Mouse (Mus musculus): ENCODE measurements around the gene Tprgl. TPM values are rescaled to one million over a fixed set of nuclear protein-coding genes. Genes with fewer than 3 reads are reported as not detected.

Gene Tprgl
- polyA plus RNA-seq, 1 experiment from 2014 or later = 203 TPM

DNA sequence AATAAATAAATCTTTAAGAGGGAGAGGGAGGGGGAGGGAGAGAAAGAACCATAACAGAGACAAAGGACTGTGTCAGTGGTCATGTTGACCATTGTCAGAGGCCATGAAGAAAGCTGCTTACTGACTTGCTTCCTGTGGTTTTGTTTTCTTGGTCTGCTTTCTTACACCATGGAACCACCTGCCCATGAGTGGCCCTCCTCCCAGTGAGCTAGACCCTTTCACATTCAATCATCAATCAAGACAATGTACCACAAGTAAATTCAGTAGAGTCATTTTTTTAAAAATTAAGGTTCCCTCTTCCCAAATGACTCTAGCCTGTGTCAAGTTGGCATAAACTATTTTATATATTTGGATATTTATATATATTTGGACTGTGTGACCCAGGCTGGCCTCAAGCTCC lies 30.5 kb downstream of the Tprgl start:
- no peaks in the 10 kb centered on the region for H3K4me1 ChIP-seq (replicated peaks; ENCODE audit: control insufficient read depth, insufficient read depth, low read length)
- H3K4me2 ChIP-seq (replicated peaks) = no peak overlapping the region
- H3K27ac ChIP-seq = no peak overlapping the region
- H3K4me3 ChIP-seq (replicated peaks; ENCODE audit: low read length) = no peak overlapping the region
- H3K27me3 ChIP-seq (ENCODE audit: control insufficient read depth, insufficient read depth, low read length) = no peaks in the 10 kb centered on the region
- H3K9ac ChIP-seq = no peak overlapping the region
- H3K36me3 ChIP-seq (replicated peaks; ENCODE audit: control insufficient read depth, insufficient read depth) = no peaks in the 10 kb centered on the region
- ATAC-seq (ENCODE audit: low FRiP score) (no peak), DNase-seq (ENCODE audit: low spot score) (no peak)
- no peaks in the 10 kb centered on the region for H3K9me3 ChIP-seq (ENCODE audit: control insufficient read depth, low read length)

DNA sequence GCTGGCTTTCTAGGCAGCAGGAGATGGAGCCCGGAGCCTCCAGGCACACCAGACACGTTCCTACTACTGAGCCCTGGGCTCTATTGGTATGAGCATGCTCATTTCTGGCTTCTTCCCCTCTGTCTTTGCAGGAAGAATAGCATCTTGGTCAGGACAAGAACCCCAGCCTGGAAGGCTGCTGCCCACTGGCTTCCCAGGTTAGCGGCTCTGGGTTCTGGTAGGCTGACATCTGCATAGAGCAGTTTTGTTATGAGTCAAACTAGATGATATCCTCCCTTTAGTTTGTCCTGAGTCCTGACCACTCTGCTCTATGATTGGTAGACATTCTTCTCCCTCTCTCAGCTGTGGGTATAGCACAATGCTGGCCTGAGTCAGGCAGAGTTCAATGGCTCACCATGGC lies 33.2 kb downstream of the Tprgl start:
- H3K36me3 ChIP-seq (replicated peaks; ENCODE audit: control insufficient read depth, insufficient read depth) = no peaks in the 10 kb centered on the region

DNA sequence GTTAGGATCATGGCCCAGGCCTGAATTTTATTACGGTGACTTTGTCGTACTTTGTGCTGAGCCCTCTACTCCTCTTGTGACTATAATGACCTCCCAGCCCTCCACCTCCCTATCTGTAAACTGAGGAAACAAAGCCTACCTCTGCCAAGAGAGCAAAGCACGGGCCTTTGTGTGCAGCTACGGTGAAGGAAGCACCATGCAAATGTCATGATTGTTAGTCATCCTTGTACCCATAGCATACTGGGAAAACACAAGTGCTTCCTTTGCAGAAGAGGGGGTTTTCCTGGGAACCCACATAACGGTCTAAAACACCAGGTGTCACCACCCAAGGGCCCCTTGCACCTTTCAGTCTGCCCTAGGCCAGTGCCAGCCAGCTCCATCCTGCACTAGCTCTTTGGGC lies 35.3 kb downstream of the Tprgl start:
- Histone ChIP-seq H3K9ac (no peak overlapping the region), H3K4me1 (replicated peaks; ENCODE audit: control insufficient read depth, insufficient read depth, low read length) (no peaks in the 10 kb centered on the region), H3K4me2 (replicated peaks) (no peak overlapping the region), H3K27me3 (ENCODE audit: control insufficient read depth, insufficient read depth, low read length) (no peaks in the 10 kb centered on the region), H3K4me3 (replicated peaks; ENCODE audit: low read length) (no peak overlapping the region), H3K9me3 (ENCODE audit: control insufficient read depth, low read length) (no peaks in the 10 kb centered on the region), H3K27ac (no peak overlapping the region), H3K36me3 (replicated peaks; ENCODE audit: control insufficient read depth, insufficient read depth) (no peaks in the 10 kb centered on the region)
- WGBS = 73% methylated on average over 5 of the region's 5 CpGs
- DNase-seq (ENCODE audit: low spot score) (no peak), ATAC-seq (ENCODE audit: low FRiP score) (no peak)

More for the DNA sequence above, 33.2 kb downstream of the Tprgl start:
- H3K4me3 ChIP-seq (replicated peaks; ENCODE audit: low read length) = no peak overlapping the region
- no peaks in the 10 kb centered on the region for H3K9me3 ChIP-seq (ENCODE audit: control insufficient read depth, low read length)
- no peak overlapping the region for H3K9ac ChIP-seq
- H3K27ac ChIP-seq = no peak overlapping the region
- 74% methylated on average over 3 of the region's 3 CpGs for WGBS
- H3K4me2 ChIP-seq (replicated peaks) = no peak overlapping the region
- no peaks in the 10 kb centered on the region for H3K4me1 ChIP-seq (replicated peaks; ENCODE audit: control insufficient read depth, insufficient read depth, low read length)
- DNase-seq (ENCODE audit: low spot score) = no peak
- ATAC-seq (ENCODE audit: low FRiP score) = no peak
- no peaks in the 10 kb centered on the region for H3K27me3 ChIP-seq (ENCODE audit: control insufficient read depth, insufficient read depth, low read length)

DNA sequence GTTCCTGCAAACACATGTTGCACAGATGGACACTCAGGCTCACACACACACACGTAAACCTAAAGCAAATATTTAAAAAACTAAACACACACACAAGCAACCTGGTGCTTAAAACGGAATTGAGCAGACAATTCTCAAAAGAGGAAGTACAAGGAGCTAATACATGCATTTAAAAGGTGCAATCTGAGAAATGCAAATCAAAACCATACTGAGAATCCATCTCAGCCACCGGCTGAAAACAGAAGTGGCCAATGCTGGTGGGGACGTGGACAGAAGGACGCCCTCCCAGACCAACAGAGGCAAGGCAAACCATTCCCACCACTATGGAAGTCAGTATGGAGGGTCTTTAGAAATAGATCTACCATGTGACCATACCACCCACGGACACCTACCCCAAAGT lies 36.9 kb downstream of the Tprgl start:
- Histone ChIP-seq H3K4me3 (replicated peaks; ENCODE audit: low read length) (no peak overlapping the region), H3K27me3 (ENCODE audit: control insufficient read depth, insufficient read depth, low read length) (no peaks in the 10 kb centered on the region), H3K27ac (no peak overlapping the region), H3K4me1 (replicated peaks; ENCODE audit: control insufficient read depth, insufficient read depth, low read length) (no peaks in the 10 kb centered on the region), H3K4me2 (replicated peaks) (no peak overlapping the region), H3K9me3 (ENCODE audit: control insufficient read depth, low read length) (no peaks in the 10 kb centered on the region), H3K9ac (no peak overlapping the region), H3K36me3 (replicated peaks; ENCODE audit: control insufficient read depth, insufficient read depth) (no peaks in the 10 kb centered on the region)
- whole genome bisulfite sequencing = 83% methylated on average over 6 of the region's 6 CpGs
- DNase-seq (ENCODE audit: low spot score) (no peak), ATAC-seq (ENCODE audit: low FRiP score) (no peak)

DNA sequence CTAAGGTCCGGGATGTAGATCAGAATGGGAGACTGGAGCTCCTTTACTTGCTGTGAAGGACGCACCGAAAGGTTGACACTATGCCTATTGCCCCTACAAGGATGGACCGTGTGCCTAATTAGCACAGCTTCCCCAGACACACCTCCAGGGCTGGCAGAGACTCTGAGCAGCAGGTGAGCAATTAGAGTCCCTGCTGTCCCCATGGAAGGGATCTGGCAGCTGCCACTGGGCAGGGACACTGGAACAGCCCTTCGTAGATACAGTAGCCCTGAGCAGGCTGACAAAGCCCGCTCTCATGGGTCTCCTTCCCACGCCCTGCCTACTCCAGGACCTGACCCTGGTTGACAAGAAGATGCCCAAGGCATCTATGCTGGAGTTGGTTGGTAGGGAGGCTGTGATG lies 38.1 kb downstream of the Tprgl start:
- ATAC-seq (ENCODE audit: low FRiP score) = no peak
- WGBS = 74% methylated on average over 7 of the region's 7 CpGs
- no peak overlapping the region for H3K4me2 ChIP-seq (replicated peaks)
- H3K4me3 ChIP-seq (replicated peaks; ENCODE audit: low read length) = no peak overlapping the region
- no peak for DNase-seq (ENCODE audit: low spot score)
- H3K27ac ChIP-seq = no peak overlapping the region
- no peaks in the 10 kb centered on the region for H3K27me3 ChIP-seq (ENCODE audit: control insufficient read depth, insufficient read depth, low read length)
- H3K9ac ChIP-seq = no peak overlapping the region
- H3K9me3 ChIP-seq (ENCODE audit: control insufficient read depth, low read length) = no peaks in the 10 kb centered on the region
- H3K36me3 ChIP-seq (replicated peaks; ENCODE audit: control insufficient read depth, insufficient read depth) = no peaks in the 10 kb centered on the region
- H3K4me1 ChIP-seq (replicated peaks; ENCODE audit: control insufficient read depth, insufficient read depth, low read length) = no peaks in the 10 kb centered on the region

DNA sequence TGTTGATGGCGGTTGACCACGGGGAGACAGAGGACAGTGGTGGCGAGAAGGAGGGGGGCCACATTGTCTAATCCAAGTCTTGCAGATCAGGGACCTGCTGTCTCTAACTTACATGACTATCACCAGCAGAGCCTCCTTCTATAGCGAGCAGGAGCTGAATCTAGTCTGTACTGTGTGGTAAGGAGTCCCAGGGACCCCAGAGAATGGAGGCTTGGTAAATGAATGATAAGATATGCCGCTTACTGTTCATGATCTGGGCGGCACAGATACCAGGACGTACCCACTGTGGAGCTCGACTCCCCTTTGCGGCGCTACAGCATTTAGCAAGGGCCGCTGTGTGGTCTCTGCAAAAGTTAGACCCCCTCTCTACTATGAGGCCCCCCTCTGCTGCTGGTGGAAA lies 38.7 kb downstream of the Tprgl start:
- DNase-seq (ENCODE audit: low spot score) = no peak

DNA sequence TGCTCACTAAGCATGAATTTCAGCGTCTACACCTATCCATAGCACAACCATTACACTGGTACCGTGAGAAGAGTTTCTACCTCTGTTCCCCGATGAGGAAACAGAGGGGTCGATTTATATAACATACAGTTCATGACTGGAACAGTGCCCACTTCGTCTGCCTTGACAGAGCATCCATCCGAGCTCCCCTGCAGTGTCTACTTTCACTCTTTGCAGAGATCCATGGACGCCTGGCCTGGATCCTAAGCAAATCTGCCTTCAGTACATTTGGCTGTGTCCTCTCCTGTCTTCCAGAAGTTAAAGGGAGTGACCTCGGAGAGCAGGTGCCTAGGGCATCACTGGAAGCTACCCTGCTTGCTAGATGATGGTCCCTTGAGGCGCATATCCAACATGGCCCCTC lies 41.3 kb downstream of the Tprgl start:
- WGBS = 83% methylated on average over 9 of the region's 9 CpGs
- no peak overlapping the region for H3K27ac ChIP-seq
- no peak for DNase-seq (ENCODE audit: low spot score)
- no peak for ATAC-seq (ENCODE audit: low FRiP score)
- H3K9ac ChIP-seq = no peak overlapping the region
- H3K4me2 ChIP-seq (replicated peaks) = no peak overlapping the region
- H3K36me3 ChIP-seq (replicated peaks; ENCODE audit: control insufficient read depth, insufficient read depth) = no peaks in the 10 kb centered on the region
- H3K9me3 ChIP-seq (ENCODE audit: control insufficient read depth, low read length) = no peaks in the 10 kb centered on the region
- no peaks in the 10 kb centered on the region for H3K4me1 ChIP-seq (replicated peaks; ENCODE audit: control insufficient read depth, insufficient read depth, low read length)
- H3K4me3 ChIP-seq (replicated peaks; ENCODE audit: low read length) = no peak overlapping the region
- H3K27me3 ChIP-seq (ENCODE audit: control insufficient read depth, insufficient read depth, low read length) = no peaks in the 10 kb centered on the region

More for the DNA sequence above, 38.7 kb downstream of the Tprgl start:
- 76% methylated on average over 11 of the region's 11 CpGs for WGBS
- H3K4me1 ChIP-seq (replicated peaks; ENCODE audit: control insufficient read depth, insufficient read depth, low read length) = no peaks in the 10 kb centered on the region
- H3K4me2 ChIP-seq (replicated peaks) = no peak overlapping the region
- H3K27ac ChIP-seq = no peak overlapping the region
- H3K27me3 ChIP-seq (ENCODE audit: control insufficient read depth, insufficient read depth, low read length) = no peaks in the 10 kb centered on the region
- H3K9ac ChIP-seq = no peak overlapping the region
- no peaks in the 10 kb centered on the region for H3K36me3 ChIP-seq (replicated peaks; ENCODE audit: control insufficient read depth, insufficient read depth)
- ATAC-seq (ENCODE audit: low FRiP score) = no peak
- no peaks in the 10 kb centered on the region for H3K9me3 ChIP-seq (ENCODE audit: control insufficient read depth, low read length)
- H3K4me3 ChIP-seq (replicated peaks; ENCODE audit: low read length) = no peak overlapping the region

DNA sequence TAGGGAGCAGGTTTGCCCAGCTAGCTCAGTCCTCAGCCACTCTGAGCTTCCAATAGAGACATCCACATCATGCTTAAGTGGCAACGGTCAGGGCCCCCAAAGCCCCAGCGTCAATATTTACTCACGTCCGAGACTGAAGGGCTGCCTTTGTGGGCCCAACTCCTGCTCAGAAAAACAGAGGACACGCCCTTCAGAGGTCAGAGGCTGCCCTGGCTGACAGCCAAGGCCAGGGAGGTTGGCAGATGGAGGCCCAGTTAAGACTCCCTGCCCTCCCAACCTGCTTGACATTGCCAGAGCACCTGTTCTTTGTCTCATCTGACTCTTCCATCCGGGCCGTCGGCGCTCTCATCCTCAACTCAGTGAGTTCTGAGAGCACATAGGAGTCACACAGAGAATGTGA lies 41.7 kb downstream of the Tprgl start:
- no peak for DNase-seq (ENCODE audit: low spot score)
- H3K4me3 ChIP-seq (replicated peaks; ENCODE audit: low read length) = no peak overlapping the region
- no peak overlapping the region for H3K4me2 ChIP-seq (replicated peaks)
- no peak for ATAC-seq (ENCODE audit: low FRiP score)
- H3K27ac ChIP-seq = no peak overlapping the region
- H3K9ac ChIP-seq = no peak overlapping the region
- H3K9me3 ChIP-seq (ENCODE audit: control insufficient read depth, low read length) = no peaks in the 10 kb centered on the region
- H3K4me1 ChIP-seq (replicated peaks; ENCODE audit: control insufficient read depth, insufficient read depth, low read length) = no peaks in the 10 kb centered on the region
- H3K36me3 ChIP-seq (replicated peaks; ENCODE audit: control insufficient read depth, insufficient read depth) = no peaks in the 10 kb centered on the region
- no peaks in the 10 kb centered on the region for H3K27me3 ChIP-seq (ENCODE audit: control insufficient read depth, insufficient read depth, low read length)
- 68% methylated on average over 9 of the region's 9 CpGs for WGBS

DNA sequence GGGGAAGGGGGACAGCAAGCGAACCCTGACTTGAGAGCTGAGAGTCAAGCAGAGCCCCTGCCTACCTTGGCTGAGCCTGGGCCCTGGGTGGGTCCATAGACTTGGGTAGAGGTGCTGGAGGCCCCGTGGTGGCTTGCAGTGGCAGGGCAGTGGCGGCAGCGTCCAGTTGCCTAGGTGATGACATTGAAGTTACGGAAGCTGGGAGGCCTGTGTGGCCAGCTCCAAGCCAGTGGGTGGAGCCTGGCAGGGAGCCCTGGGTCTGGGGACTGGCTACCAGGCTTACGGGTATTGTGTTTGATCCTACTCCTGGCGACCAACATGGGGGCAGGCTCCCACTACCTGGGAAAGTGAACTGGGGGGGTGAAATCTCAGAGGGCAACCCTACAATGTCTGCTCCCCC lies 44.0 kb downstream of the Tprgl start:
- no peak overlapping the region for H3K9ac ChIP-seq
- no peak overlapping the region for H3K4me2 ChIP-seq (replicated peaks)
- no peaks in the 10 kb centered on the region for H3K27me3 ChIP-seq (ENCODE audit: control insufficient read depth, insufficient read depth, low read length)
- no peak for DNase-seq (ENCODE audit: low spot score)
- H3K4me3 ChIP-seq (replicated peaks; ENCODE audit: low read length) = no peak overlapping the region
- no peak overlapping the region for H3K27ac ChIP-seq
- ATAC-seq (ENCODE audit: low FRiP score) = no peak
- H3K9me3 ChIP-seq (ENCODE audit: control insufficient read depth, low read length) = no peaks in the 10 kb centered on the region
- H3K36me3 ChIP-seq (replicated peaks; ENCODE audit: control insufficient read depth, insufficient read depth) = no peaks in the 10 kb centered on the region
- H3K4me1 ChIP-seq (replicated peaks; ENCODE audit: control insufficient read depth, insufficient read depth, low read length) = no peaks in the 10 kb centered on the region
- WGBS = 40% methylated on average over 7 of the region's 7 CpGs

DNA sequence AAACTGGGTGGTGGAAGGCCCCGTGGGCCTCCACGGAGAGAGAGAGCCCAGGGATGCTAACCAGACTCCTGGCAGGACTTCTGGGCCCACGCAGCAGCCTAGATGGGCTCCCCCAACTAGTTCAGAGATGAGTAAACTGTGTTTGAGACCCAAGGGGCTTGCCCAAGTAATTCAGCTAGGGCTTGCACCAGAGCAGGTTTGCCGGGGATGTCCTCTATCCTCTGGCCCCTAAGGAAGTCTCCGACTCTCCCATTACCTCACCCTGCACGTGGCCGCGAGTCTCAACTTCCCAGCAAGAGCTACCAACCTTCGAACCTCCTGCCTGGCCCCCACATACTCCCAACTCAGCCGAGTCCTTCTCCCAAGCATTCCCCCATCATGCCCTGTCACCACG lies 50.6 kb downstream of the Tprgl start:
- no peak overlapping the region for H3K9ac ChIP-seq
- H3K27ac ChIP-seq = no peak overlapping the region
- H3K9me3 ChIP-seq (ENCODE audit: control insufficient read depth, low read length) = no peaks in the 10 kb centered on the region
- no peak for DNase-seq (ENCODE audit: low spot score)
- no peak overlapping the region for H3K4me2 ChIP-seq (replicated peaks)
- H3K36me3 ChIP-seq (replicated peaks; ENCODE audit: control insufficient read depth, insufficient read depth) = no peaks in the 10 kb centered on the region
- ATAC-seq (ENCODE audit: low FRiP score) = no peak
- 0 out of 2 replicates have a peak, but pooled peaks cover 2% of the 10 kb centered on the region for H3K27me3 ChIP-seq (ENCODE audit: control insufficient read depth, insufficient read depth, low read length)
- no peak overlapping the region for H3K4me3 ChIP-seq (replicated peaks; ENCODE audit: low read length)
- 79% methylated on average over 11 of the region's 11 CpGs for WGBS
- H3K4me1 ChIP-seq (replicated peaks; ENCODE audit: control insufficient read depth, insufficient read depth, low read length) = no peaks in the 10 kb centered on the region

All from hindbrain, embryonic 14.5 days (tissue).